Mouse (Mus musculus): Measurements from ENCODE around the gene Fam131c.

- TF ChIP-seq CTCF (IDR thresholded peaks at IDR 0.05; ENCODE audit: low read depth) (no peak), EP300 (IDR thresholded peaks at IDR 0.05; ENCODE audit: low read depth) (no peak)
Observed at GRCm38 (mm10) chr4:141391293-141391692, 23.3 kb downstream of the Fam131c start.
